Mouse (Mus musculus): ENCODE data around the gene Tsnaxip1.

DNA sequence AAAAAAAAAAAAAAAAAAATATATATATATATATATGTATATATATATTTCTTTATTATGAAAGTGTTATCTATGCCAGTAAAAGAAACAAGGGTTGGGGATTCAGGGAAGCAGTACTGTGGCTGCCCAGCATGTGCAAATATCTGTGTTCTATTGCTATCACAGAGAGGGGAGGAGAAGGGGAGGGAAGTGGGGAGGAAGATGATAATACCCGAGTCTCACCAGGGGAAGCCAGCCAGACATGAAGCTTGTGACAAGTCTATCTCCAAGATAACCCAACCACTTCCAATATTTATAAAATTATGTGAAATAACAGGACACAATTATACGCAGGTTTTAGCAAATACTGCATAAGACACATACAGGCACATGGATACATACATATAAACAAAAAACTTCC, 49.7 kb upstream of the Tsnaxip1 start:
- TF ChIP-seq CTCF (IDR thresholded peaks at IDR 0.05; ENCODE audit: borderline replicate concordance, extremely low read depth, insufficient read depth, insufficient read length), result no peak
- no peak for TF ChIP-seq POLR2A (IDR thresholded peaks at IDR 0.05; ENCODE audit: borderline replicate concordance, extremely low read depth, insufficient read depth, insufficient read length, poor library complexity, severe bottlenecking)
